Mouse (Mus musculus) stomach, embryonic 15.5 days (tissue): ENCODE measurements around the gene Ttll10. TPM values are rescaled to one million over a fixed set of nuclear protein-coding genes. Genes with fewer than 3 reads are reported as not detected.

Source experiments
- ATAC-seq: fragments of 200-750 bp; cut with Nextera tagmentation; 2 replicates; pipeline ENCODE4 v1.8.0; 2017; ENCODE audit warnings: low read depth, moderate number of reproducible peaks, moderate TSS enrichment; ENCODE audit not compliant: insufficient read depth, low FRiP score
- H3K27ac ChIP-seq: fragments of 300-500 bp; sonication (generic); 2 replicates; pipeline ENCODE4 v1.5.1; 2015; ENCODE audit warnings: mild to moderate bottlenecking, inconsistent platforms
- H3K27me3 ChIP-seq: fragments of 300-500 bp; sonication (generic); replicated peaks from 2 replicates; pipeline ENCODE4 v1.6.1; 2015; ENCODE audit warnings: inconsistent platforms
- H3K36me3 ChIP-seq: fragments of 300-500 bp; sonication (generic); 2 replicates; pipeline ENCODE4 v1.6.1; 2015; ENCODE audit warnings: inconsistent platforms
- H3K4me1 ChIP-seq: fragments of 300-500 bp; sonication (generic); 2 replicates; pipeline ENCODE4 v1.6.1; 2015; ENCODE audit warnings: inconsistent platforms
- H3K4me2 ChIP-seq: fragments of 300-500 bp; sonication (generic); 2 replicates; pipeline ENCODE4 v1.6.1; 2015; ENCODE audit warnings: mild to moderate bottlenecking, inconsistent platforms
- H3K4me3 ChIP-seq: fragments of 300-500 bp; sonication (generic); replicated peaks from 2 replicates; pipeline ENCODE4 v1.5.1; 2015; ENCODE audit warnings: inconsistent platforms
- H3K9ac ChIP-seq: fragments of 300-500 bp; sonication (generic); 2 replicates; pipeline ENCODE4 v1.6.1; 2015; ENCODE audit warnings: inconsistent platforms
- H3K9me3 ChIP-seq: fragments of 300-500 bp; sonication (generic); 2 replicates; pipeline ENCODE4 v1.6.1; 2016; ENCODE audit warnings: inconsistent platforms
- WGBS: fragments of 180-500 bp; shearing (Covaris S2); methylation state at CpG from one replicate; pipeline ENCODE4 v1.1.7; 2015; 5-methylcytosine and 5-hydroxymethylcytosine counted together
- polyA plus RNA-seq: library from polyadenylated mRNA; unstranded; fragments of >200 nt; fragmentation: Nextera tagmentation; extraction: Ambion mirVana; gene quantifications from 2 replicates; pipeline ENCODE4 v1.2.1, GENCODE M21; 2015

Ttll10 gene
- polyA plus RNA-seq = 4.1 and 5.0 TPM in 2 replicates

GRCm38 (mm10) chr4:156059261-156059660 lies at the start of gene Ttll10:
Gene Ttll10, minus strand, starts transcription at chr4:156059414.
- Histone ChIP-seq H3K27me3 (no peaks in the 10 kb centered on the region), H3K9me3 (no peaks in the 10 kb centered on the region), H3K27ac (peak within 1 kb of the TSS; percentile 96), H3K4me1 (peaks cover 14% of the 10 kb centered on the region), H3K9ac (peak within 1 kb of the TSS; percentile 33), H3K36me3 (no peaks in the 10 kb centered on the region), H3K4me3 (peak within 1 kb of the TSS; percentile 42), H3K4me2 (peak within 1 kb of the TSS; percentile 44)
- peak; percentile 76 for ATAC-seq
- 26% methylated on average over 5 of the region's 5 CpGs for WGBS

- Histone ChIP-seq H3K9ac (no peak overlapping the region), H3K36me3 (no peaks in the 10 kb centered on the region), H3K4me2 (no peak overlapping the region), H3K27me3 (no peaks in the 10 kb centered on the region), H3K4me3 (no peak overlapping the region), H3K9me3 (no peaks in the 10 kb centered on the region), H3K27ac (no peak overlapping the region), H3K4me1 (no peaks in the 10 kb centered on the region)
- 61% methylated on average over 4 of the region's 4 CpGs for WGBS
- ATAC-seq = no peak
Observed at GRCm38 (mm10) chr4:156103342-156103741, 44.1 kb upstream of the Ttll10 start.

DNA sequence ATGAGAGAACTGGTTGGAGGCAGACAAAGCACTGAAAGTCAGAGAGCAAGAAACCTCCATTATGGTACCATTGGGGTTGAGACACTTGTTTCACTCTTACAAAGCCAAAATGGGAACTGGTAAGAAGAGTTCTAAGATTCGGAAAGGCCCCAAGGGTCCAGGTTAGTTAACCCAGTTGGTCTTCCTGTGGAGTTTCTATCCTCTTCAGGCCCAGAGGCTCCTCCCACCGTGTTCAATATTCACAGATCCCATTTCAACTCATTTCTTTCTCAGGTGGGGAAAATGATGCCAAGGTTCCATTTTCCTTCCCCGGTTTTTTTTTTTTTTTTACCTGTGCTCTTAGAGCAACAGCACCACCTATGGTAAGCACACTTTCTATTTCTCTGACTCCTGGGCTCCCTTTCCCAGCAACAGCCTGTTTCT lies 42.3 kb upstream of the Ttll10 start:
- H3K36me3 ChIP-seq = no peaks in the 10 kb centered on the region
- ATAC-seq = no peak
- no peaks in the 10 kb centered on the region for H3K4me1 ChIP-seq
- H3K4me2 ChIP-seq = no peak overlapping the region
- H3K4me3 ChIP-seq = no peak overlapping the region
- H3K9ac ChIP-seq = no peak overlapping the region
- H3K27me3 ChIP-seq = no peaks in the 10 kb centered on the region
- 43% methylated on average over 3 of the region's 3 CpGs for WGBS
- H3K27ac ChIP-seq = peak overlapping the region; percentile 6; the same call in 1 of the 2 replicates
- no peaks in the 10 kb centered on the region for H3K9me3 ChIP-seq

DNA sequence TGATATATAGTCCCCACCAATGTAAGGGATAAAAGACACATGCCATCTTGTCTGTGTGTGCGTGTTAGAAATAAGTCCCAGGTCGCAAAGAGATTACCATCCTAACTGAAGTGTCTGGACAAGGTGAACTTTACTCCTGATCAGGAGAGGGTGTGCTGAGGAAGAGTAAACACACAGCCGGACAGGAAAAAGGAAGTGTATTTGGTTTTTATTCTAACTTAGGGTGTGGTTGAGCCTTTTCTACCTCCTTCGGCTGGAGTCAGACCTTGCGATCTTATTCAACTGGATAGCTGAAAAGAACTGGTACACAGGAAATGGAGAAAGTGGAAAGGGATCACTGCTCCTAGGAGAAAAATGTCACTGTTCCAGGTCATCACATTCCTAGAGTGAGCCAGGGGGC lies 41.3 kb upstream of the Ttll10 start:
- no peaks in the 10 kb centered on the region for H3K36me3 ChIP-seq
- WGBS = 63% methylated on average over 5 of the region's 5 CpGs
- H3K4me1 ChIP-seq = no peaks in the 10 kb centered on the region
- no peaks in the 10 kb centered on the region for H3K27me3 ChIP-seq
- no peak overlapping the region for H3K4me2 ChIP-seq
- H3K9ac ChIP-seq = no peak overlapping the region
- no peaks in the 10 kb centered on the region for H3K9me3 ChIP-seq
- peak overlapping the region; percentile 58; the same call in 1 of the 2 replicates for H3K27ac ChIP-seq
- ATAC-seq = peak; percentile 58; the same call in 1 of the 2 replicates
- H3K4me3 ChIP-seq = no peak overlapping the region

DNA sequence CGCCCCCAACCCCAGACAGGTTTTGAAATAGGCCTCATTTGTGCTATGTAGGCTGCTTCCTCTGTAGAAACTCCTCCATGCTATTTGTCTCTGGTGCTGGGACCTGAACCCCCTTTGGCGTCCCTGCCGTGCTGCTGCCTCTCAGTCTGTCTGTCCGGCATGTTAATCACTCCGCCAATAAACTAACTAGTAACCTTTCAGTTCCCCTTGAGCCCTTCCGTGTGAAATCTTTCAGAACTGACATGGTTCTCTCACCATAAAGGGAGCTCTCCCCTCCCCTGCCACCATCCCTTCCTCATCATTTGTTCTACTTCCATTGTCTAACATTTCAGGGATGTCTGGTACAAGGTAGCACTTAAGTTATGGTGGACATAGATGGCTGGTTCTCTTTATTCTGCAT lies 40.2 kb upstream of the Ttll10 start:
- H3K4me2 ChIP-seq = no peak overlapping the region
- no peak overlapping the region for H3K27ac ChIP-seq
- H3K27me3 ChIP-seq = no peaks in the 10 kb centered on the region
- no peaks in the 10 kb centered on the region for H3K4me1 ChIP-seq
- H3K9me3 ChIP-seq = no peaks in the 10 kb centered on the region
- no peak overlapping the region for H3K9ac ChIP-seq
- no peak overlapping the region for H3K4me3 ChIP-seq
- H3K36me3 ChIP-seq = no peaks in the 10 kb centered on the region
- no peak for ATAC-seq
- 67% methylated on average over 6 of the region's 6 CpGs for WGBS

DNA sequence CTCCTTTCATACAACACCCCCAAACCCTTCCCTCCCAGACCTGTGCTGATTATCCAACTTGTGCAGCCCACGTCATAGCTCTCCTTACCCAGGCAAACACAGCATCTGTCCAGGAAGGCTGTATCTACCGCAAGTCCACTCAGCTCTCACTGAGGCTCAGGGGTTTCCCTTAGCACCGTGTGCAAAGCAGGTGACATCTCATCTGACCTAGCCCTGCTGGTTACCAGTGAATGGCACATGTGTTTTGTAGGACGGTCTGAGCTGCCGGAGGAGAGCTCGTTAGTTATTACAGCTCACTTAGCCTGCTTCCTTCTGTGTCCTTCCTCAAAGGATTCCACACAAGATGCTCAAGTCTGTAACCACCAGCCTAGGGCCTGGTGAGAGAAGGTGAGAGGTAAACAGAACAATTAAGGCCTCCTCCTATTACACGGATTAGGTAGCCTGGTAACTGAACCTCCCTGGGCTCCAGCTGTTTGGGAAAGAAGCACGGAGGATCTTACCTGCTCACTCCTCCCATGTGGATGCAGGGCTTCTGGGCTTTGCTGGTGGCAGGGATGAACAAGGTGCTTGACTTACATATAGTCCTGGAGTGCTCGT lies 38.7 kb upstream of the Ttll10 start:
- WGBS = 63% methylated on average over 9 of the region's 9 CpGs
- no peak overlapping the region for H3K4me2 ChIP-seq
- no peak for ATAC-seq
- no peaks in the 10 kb centered on the region for H3K9me3 ChIP-seq
- no peaks in the 10 kb centered on the region for H3K36me3 ChIP-seq
- H3K27ac ChIP-seq = no peak overlapping the region
- no peak overlapping the region for H3K4me3 ChIP-seq
- H3K4me1 ChIP-seq = no peaks in the 10 kb centered on the region
- H3K27me3 ChIP-seq = no peaks in the 10 kb centered on the region
- no peak overlapping the region for H3K9ac ChIP-seq

DNA sequence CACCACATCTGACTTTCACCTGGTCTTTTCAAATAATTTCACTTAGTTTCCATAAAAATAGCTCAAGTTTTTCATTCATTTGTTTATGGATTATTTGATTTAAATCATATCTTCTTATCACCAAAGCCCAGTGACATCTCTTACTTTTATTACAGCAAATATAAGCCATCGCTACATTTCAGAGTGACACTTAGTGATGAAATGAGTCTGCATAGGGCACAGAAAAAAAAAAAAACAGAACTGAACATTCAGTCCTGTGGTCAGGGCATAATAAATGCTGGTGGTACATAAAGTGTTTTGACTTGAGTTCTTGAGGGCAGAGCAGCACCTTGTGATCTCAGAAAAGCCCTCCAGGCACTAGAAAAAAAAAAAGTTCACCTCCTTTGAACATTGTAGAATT lies 37.0 kb upstream of the Ttll10 start:
- H3K9me3 ChIP-seq = no peaks in the 10 kb centered on the region
- H3K27ac ChIP-seq = no peak overlapping the region
- no peak overlapping the region for H3K4me3 ChIP-seq
- H3K9ac ChIP-seq = no peak overlapping the region
- no peaks in the 10 kb centered on the region for H3K4me1 ChIP-seq
- 90% methylated on average over 1 of the region's 1 CpGs for WGBS
- no peak for ATAC-seq
- H3K27me3 ChIP-seq = no peaks in the 10 kb centered on the region
- H3K36me3 ChIP-seq = no peaks in the 10 kb centered on the region
- H3K4me2 ChIP-seq = no peak overlapping the region

DNA sequence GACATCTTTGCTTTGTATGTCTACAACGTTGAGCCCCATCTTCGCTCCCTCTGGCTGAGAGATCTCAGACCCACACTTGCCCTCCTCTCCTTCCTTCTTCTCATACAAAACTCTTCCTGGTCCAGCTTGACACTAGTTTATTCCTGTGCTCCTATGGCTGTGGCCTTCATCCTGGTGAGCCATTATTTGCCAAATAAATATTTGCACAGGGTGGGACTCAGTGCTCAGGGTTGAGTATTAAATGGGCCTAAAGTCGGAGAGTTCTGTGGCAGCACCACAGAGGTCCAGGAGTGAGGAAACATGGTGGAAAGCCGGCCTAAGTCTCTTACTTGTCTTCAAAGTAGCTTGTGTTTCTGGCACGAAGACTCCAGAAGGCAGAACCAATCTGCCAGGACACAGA lies 34.5 kb upstream of the Ttll10 start:
- no peak overlapping the region for H3K27ac ChIP-seq
- 66% methylated on average over 5 of the region's 5 CpGs for WGBS
- H3K4me2 ChIP-seq = no peak overlapping the region
- ATAC-seq = peak; percentile 76
- no peaks in the 10 kb centered on the region for H3K9me3 ChIP-seq
- H3K36me3 ChIP-seq = no peaks in the 10 kb centered on the region
- no peaks in the 10 kb centered on the region for H3K27me3 ChIP-seq
- H3K9ac ChIP-seq = no peak overlapping the region
- no peak overlapping the region for H3K4me3 ChIP-seq
- no peaks in the 10 kb centered on the region for H3K4me1 ChIP-seq

DNA sequence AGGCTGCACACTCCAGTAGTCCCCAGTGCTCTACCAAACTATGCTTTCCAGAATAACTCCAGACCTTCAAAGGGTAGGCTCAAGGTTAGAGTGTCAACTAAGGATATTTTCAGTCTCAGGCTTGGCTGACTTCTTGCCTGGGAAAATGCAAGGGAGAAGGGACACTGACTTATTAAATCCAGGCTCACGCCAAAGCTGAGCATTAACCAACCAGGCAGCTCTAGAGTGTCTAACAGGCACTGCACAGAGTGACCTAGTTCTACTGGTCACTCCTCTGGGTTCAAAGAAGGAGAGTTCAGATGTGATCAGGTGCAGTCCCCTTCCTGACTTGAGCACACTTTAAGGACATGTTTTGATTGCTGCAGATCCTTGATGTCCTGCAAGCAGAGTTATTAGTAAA lies 33.6 kb upstream of the Ttll10 start:
- H3K4me3 ChIP-seq = no peak overlapping the region
- no peaks in the 10 kb centered on the region for H3K27me3 ChIP-seq
- H3K9me3 ChIP-seq = no peaks in the 10 kb centered on the region
- no peak overlapping the region for H3K4me2 ChIP-seq
- no peaks in the 10 kb centered on the region for H3K4me1 ChIP-seq
- no peak for ATAC-seq
- 71% methylated on average over 1 of the region's 1 CpGs for WGBS
- H3K9ac ChIP-seq = no peak overlapping the region
- no peak overlapping the region for H3K27ac ChIP-seq
- no peaks in the 10 kb centered on the region for H3K36me3 ChIP-seq

GRCm38 (mm10) chr4:156091236-156091635 lies 32.0 kb upstream of the Ttll10 start:
- no peaks in the 10 kb centered on the region for H3K4me1 ChIP-seq
- WGBS = 51% methylated on average over 1 of the region's 1 CpGs
- no peaks in the 10 kb centered on the region for H3K36me3 ChIP-seq
- no peak overlapping the region for H3K4me2 ChIP-seq
- ATAC-seq = peak; percentile 67; the same call in 1 of the 2 replicates
- no peak overlapping the region for H3K9ac ChIP-seq
- H3K27ac ChIP-seq = no peak overlapping the region
- no peak overlapping the region for H3K4me3 ChIP-seq
- no peaks in the 10 kb centered on the region for H3K9me3 ChIP-seq
- H3K27me3 ChIP-seq = no peaks in the 10 kb centered on the region

DNA sequence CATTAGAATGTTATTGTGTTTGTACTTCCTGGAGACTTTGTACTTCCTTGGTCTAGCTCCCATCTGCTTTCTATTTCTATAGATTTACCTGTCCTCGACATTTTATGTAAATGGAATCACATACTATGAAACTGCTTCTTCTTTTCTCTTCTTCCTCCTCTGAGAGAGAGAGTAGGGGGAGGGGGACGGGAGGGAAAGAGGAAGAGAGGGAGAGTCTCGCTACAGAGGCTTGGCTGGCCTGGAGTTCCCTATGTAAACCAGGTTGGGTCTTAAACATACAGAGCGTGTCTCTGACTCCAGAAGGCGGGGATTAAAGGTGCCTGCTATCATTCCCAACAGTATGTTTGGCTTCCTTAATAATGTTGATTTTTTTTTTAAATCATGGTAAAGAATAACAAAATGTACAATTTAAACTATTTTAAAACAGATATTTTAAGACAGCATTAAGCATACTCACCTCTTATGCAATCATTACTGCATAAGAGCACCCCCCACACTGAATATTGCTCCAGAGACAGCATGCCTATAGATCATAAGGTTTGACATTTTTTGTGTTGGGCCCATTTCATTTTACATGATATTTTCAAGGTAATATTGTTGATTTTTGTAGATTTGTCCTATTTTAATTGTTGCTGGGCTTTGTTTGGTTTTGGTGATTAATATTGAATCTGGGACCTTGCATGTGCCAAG lies 28.3 kb upstream of the Ttll10 start:
- Histone ChIP-seq H3K36me3 (no peaks in the 10 kb centered on the region), H3K4me2 (no peak overlapping the region)

GRCm38 (mm10) chr4:156085256-156085655 lies 26.0 kb upstream of the Ttll10 start:
- Histone ChIP-seq H3K27me3 (no peaks in the 10 kb centered on the region), H3K4me2 (no peak overlapping the region), H3K4me1 (peaks cover 6% of the 10 kb centered on the region), H3K9ac (no peak overlapping the region), H3K4me3 (no peak overlapping the region), H3K9me3 (no peaks in the 10 kb centered on the region), H3K27ac (peak overlapping the region; percentile 79; the same call in 1 of the 2 replicates), H3K36me3 (no peaks in the 10 kb centered on the region)
- no peak for ATAC-seq
- 85% methylated on average over 8 of the region's 8 CpGs for WGBS

More for the DNA sequence above, 28.3 kb upstream of the Ttll10 start:
- no peak overlapping the region for H3K4me3 ChIP-seq
- H3K9ac ChIP-seq = no peak overlapping the region
- no peak overlapping the region; the same call in 1 of the 2 replicates for H3K27ac ChIP-seq
- WGBS = 19% methylated on average over 5 of the region's 5 CpGs
- no peaks in the 10 kb centered on the region for H3K9me3 ChIP-seq
- peaks cover 4% of the 10 kb centered on the region; the same call in 1 of the 2 replicates for H3K4me1 ChIP-seq
- no peaks in the 10 kb centered on the region for H3K27me3 ChIP-seq
- no peak for ATAC-seq
